Mouse (Mus musculus) small intestine, adult 2 months (tissue): ENCODE measurements around the gene 6330403K07Rik.

Experiments used
- CTCF ChIP-seq: fragments of 200-500 bp; IDR thresholded peaks from 2 replicates; pipeline ENCODE4 v1.5.1; 2012; ENCODE audit warnings: low read depth, mild to moderate bottlenecking, control low read depth, inconsistent platforms, low read length, moderate library complexity, mixed read lengths; ENCODE audit not compliant: insufficient replicate concordance, insufficient read length; ENCODE audit errors: extremely low read depth
- POLR2A ChIP-seq: fragments of 200-500 bp; IDR thresholded peaks from 2 replicates; pipeline ENCODE4 v1.6.1; 2012; ENCODE audit warnings: low read depth, mild to moderate bottlenecking, control low read depth, inconsistent platforms, low read length, moderate library complexity

GRCm38 (mm10) chr11:71033163-71033761 is at the start of gene 6330403K07Rik:
- TF ChIP-seq POLR2A (no peak), CTCF (no peak)
